Mouse (Mus musculus) left cerebral cortex, adult 18-20 months (tissue): ENCODE measurements at regions not wholly inside any gene's neighbourhood (a gene's known extent, or its start where the extent isn't known, plus 50 kb on each side); places are given as distances from the start of the nearest gene placed in this dataset.
"Not testable (repeated sequence)": the region's sequence is repeated elsewhere in the genome, so short reads cannot be mapped to it uniquely, and the experiment has no call there.

ENCODE experiments used
- DNase-seq, 2 experiments: peaks; one replicate each; pipeline ENCODE4 v3.0.0; 2021 to 2022; ENCODE audit warnings: low spot score in 2 of 2, mixed read lengths in 1 of 2

DNA sequence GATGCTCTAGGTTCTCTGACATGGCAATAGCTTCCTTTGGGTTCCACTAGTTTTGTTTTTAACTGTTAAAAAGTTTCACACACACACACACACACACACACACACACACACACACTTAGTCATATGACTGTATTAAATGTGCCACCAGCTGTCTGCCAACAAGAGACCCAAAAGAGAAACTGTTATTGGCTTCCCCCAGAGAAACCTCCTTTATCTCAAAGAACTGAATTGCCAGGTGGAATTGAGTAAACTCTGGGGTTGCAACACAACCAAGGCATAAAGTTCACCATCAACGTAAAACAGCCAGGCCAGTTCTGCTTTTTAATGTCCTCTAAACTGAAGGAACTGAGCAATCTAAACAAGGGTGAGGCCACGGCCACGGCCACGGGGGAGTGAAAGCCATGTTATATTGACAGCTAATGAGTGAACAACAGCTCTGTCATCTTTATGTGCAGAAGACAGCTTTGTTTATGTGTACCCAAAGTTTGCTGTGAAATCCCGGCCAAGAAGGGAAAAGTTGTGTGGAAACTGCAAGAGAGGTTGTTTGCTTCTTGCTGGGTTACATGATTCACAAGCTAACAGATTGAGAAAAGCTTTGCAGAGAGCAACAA is 69.3 kb downstream of the Btg1 start:
- no peak for DNase-seq

- no peak for DNase-seq
Measured at GRCm38 (mm10) chr10:96686659-96687440, 70.0 kb downstream of the Btg1 start.

- no peak for DNase-seq
Measured at GRCm38 (mm10) chr10:96687441-96687772, 70.6 kb downstream of the Btg1 start.

DNA sequence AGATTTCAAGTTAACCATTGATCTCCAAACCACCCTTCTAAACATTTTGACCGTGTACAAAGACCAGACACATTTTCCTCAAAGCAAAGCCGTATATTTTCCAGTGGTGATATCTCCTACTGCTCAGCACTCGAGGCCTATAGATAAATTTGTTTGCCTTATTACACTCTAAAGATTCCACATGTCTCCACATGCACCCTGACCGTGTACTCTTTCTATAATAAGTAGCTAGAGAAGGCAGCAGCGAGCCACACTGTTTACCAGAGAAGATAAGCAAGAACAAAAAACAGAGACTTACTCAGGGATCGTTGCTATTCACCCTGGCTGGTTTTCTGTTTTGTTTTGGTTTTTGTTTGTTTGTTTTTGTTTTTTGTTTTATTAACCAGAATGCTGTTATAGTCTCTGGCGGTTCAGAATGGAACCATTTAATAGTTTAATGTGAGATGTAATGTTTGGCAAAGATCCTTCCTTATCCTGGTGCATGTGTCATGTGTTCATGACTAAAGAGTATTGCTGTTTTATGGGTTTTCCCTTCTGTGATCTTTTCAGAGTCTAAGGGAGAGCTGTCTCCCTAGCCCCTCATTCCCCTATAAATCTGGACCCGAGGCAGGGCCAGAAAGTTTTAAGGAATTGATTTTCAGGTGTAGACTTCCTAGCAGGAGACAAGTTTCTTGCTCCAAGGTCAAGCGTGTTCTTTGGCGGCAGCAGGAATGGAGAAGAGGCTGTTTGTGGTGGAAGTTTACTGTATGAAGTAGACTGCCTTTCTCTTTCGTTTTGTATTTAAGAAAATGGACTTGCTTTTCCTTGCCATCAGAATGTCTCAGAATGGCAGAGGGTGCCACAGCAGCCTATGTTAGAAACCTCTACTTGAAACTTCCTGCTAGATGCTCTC is 73.4 kb downstream of the Btg1 start:
- no peak for DNase-seq

DNA sequence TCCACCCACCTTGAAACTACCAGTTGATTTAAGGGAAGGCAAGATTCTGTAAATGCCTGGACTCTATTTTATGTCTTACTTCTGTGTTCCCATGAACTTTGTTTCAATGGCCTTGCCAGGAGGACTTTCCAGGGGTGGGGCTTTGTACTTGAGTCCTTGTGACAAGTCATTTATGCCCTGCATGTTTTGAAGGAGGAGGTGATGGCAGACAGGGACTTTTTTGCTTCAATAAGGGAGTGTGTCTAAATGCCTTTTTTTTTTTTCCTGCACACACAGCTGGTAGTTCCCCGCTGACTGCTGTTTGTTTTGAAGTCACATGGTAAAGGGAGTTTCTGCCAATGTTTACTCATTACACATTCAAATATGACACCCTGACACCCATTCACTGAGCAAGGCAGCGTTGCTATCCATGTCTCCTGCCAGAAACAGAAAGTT is 74.1 kb downstream of the Btg1 start:
- no peak for DNase-seq

DNA sequence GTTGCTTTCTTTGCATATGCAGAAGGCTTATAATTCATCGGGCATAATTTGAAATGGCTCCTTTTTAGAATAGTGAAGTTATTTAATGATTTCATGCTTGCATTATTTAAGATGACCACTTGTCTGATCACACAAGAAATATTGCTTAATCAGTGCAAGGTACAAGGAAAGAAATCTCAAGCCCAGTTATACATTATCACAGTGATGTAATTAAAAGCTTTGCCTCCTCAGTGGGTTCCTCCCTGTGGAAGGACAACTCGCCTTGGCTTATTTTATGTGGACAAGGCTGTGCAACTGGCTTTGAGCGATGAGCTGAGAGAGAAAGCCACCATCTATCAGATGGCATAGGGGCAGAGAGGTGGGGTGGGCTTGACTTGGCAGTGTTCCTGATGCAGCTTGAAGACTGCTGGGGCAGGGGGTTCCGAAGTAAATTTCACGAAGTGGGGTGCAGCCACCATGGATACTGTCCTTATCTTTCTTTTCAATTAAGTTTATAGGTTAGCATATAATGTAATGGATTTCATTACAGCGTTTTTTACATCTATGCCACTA is 74.6 kb downstream of the Btg1 start:
- no peak for DNase-seq

DNA sequence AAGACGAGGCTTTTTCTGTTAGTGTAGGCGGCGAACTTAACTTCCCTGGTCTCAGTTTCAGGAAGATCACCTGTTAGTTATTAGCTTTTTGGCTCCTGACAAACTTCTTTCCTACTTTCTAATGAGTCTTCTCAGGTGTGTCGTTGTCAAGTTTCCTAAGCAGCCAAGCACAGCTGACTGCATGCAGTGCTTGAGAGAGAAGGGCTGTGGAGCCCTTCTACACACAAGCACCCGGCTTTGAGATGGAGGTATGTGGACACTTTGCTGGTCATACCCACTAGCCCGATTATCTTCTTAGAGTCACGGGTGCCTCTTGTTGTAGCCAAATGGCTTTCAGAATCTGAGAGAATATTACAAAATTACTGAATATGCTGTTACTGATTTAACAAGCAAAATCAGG is 76.0 kb downstream of the Btg1 start:
- DNase-seq = no peak

- DNase-seq = no peak
Measured at GRCm38 (mm10) chr10:96693766-96694165, 77.0 kb downstream of the Btg1 start.

GRCm38 (mm10) chr10:96696571-96696970 is 79.8 kb downstream of the Btg1 start:
- DNase-seq = no peak

- no peak for DNase-seq
Measured at GRCm38 (mm10) chr10:96697781-96698180, 81.0 kb downstream of the Btg1 start.

GRCm38 (mm10) chr10:96706656-96707055 is 89.8 kb downstream of the Btg1 start:
- DNase-seq = no peak

- no peak for DNase-seq
Measured at GRCm38 (mm10) chr10:96708471-96708870, 91.7 kb downstream of the Btg1 start.

GRCm38 (mm10) chr10:96709698-96710356 is 93.0 kb downstream of the Btg1 start:
- DNase-seq = no peak

DNA sequence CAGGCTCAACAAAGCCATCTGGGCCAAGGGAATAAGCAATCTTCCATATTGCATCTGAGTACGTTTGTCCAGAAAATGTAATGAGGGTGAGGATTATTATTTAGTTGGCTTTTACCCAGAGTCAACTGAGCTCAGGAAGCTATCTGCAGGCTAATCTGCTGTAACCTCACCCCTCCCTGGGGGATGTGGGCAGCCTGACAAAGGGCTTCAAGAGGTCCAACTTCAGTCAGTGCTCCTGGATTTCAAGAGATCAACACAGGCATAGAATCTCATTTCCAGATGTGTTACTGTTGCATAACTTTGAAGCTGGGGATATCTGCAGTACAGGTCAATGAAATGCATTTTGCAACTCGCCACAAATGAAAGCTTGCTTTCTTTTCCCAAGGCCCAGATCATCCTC is 95.2 kb downstream of the Btg1 start:
- DNase-seq = no peak

GRCm38 (mm10) chr10:96714702-96715101 is 97.9 kb downstream of the Btg1 start:
- DNase-seq = no peak

DNA sequence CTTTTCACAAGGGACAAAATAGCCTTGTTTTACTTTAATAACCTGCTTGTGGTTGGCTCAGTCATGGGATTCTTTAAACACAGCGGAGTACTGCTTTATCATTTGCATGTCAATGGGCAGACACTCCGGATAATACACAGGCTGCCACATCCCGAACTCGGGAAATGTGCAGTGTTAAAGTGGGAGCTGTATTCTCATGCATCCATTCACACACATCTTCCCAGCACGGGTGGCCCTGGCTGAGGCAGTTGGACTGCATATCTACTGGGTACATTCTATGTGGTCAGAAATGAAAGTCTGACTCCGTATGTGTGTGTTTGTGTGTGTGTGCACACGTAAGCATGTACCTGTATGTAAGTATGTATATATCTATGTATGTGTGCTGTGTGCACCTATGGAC is 100.5 kb downstream of the Btg1 start:
- no peak for DNase-seq

- DNase-seq = not testable (repeated sequence)
Measured at GRCm38 (mm10) chr10:96718706-96719105, 101.9 kb downstream of the Btg1 start.

DNA sequence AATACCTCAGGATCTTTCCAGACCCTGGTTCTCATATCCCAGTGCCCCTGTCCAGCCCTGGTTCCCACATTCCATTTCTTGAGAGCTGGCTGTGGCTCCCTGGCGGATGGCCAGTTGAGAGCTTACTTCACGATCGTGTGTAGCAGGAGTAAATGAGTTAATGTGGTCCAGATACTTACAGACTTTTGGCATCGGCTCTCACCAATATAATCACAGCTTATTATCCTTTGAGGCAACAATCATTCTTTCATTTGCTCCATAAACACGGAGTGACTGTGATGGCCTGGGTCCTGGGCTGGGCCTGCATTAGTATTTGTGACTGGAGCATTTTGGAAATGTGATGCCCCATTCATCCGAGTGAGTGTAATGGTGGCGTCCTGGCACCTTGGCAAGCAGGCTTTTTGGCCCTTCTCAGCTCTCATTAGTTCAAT is 103.5 kb downstream of the Btg1 start:
- no peak for DNase-seq

GRCm38 (mm10) chr10:96720956-96721688 is 104.3 kb downstream of the Btg1 start:
- no peak for DNase-seq

DNA sequence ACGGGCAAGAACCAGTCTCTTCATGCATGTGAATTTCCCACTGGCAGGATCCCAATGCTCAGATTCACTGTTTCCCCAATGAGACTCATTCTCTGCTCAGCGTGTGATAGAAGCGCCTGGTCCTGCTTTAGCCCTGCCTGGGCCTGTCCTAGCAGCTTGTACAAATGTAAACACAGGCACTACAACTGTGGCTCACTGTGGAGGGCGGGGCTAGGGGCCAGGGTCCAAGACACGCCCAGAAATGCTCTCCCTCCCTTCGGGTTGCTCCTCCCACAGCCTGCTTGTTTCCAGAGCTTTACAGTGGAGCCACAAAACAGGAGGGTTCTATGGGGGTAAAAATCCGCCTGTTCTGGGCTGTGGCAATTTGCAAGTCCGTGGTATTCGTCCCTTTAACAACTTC is 105.7 kb downstream of the Btg1 start:
- no peak for DNase-seq
